Mouse (Mus musculus) C2C12 (cell line): ENCODE results near the gene Islr.

Experiments used
- CEBPB ChIP-seq: IDR thresholded peaks from one replicate; pipeline ENCODE4 v1.6.1; 2011; ENCODE audit warnings: low read depth, mild to moderate bottlenecking, control low read depth, moderate library complexity
- CTCF ChIP-seq: IDR thresholded peaks from one replicate; pipeline ENCODE4 v1.5.1; 2011; ENCODE audit not compliant: control insufficient read depth, insufficient read depth, insufficient read length
- FOSL1 ChIP-seq: IDR thresholded peaks from one replicate; pipeline ENCODE4 v1.8.0; 2011; ENCODE audit warnings: mild to moderate bottlenecking, low read length; ENCODE audit not compliant: poor library complexity, insufficient read depth, severe bottlenecking
- MAX ChIP-seq: IDR thresholded peaks from one replicate; pipeline ENCODE4 v1.6.1; 2011; ENCODE audit warnings: mild to moderate bottlenecking, control low read depth
- MYOD1 ChIP-seq: IDR thresholded peaks from one replicate; pipeline ENCODE4 v1.6.1; 2011; ENCODE audit warnings: low read depth; ENCODE audit not compliant: control insufficient read depth, insufficient read length
- MYOG ChIP-seq: IDR thresholded peaks from one replicate; pipeline ENCODE4 v1.6.1; 2011; ENCODE audit not compliant: control insufficient read depth, insufficient read length; ENCODE audit errors: extremely low read depth
- USF1 ChIP-seq: IDR thresholded peaks from one replicate; pipeline ENCODE4 v1.6.1; 2011; ENCODE audit warnings: low read depth, mild to moderate bottlenecking, control low read depth, moderate library complexity

DNA sequence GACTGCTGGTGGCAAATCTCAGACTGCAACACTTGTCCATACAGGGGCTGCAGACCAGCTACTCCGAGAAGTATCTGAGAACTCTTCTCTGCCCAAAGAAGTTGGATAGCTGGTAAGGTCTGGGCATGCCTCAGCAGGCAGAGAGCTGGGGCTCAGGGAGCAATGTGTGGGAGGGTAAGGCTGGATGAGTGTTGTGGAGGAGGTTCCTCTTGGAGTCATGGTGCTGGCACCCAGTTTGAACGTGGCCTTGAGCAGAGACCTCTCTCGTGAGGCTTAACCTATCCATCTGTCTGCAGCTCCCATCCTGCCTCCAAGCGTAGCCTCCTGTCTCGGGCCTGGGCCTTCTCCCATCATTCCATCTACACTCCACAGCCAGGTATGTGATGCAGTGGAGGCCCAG lies 58.7 kb downstream of the Islr start:
- no peak for TF ChIP-seq CTCF
- no peak for TF ChIP-seq MYOD1
- TF ChIP-seq MAX = no peak
- no peak for TF ChIP-seq CEBPB
- TF ChIP-seq USF1 = no peak
- TF ChIP-seq FOSL1 = no peak
- TF ChIP-seq MYOG = no peak
